Mouse (Mus musculus) MEL (cell line): ENCODE measurements around the gene Wdr18. TPM values are rescaled to one million over a fixed set of nuclear protein-coding genes. Genes with fewer than 3 reads are reported as not detected.

ENCODE experiments used
- DNase-seq: peaks from one replicate; pipeline ENCODE4 v3.0.0; 2011; ENCODE audit warnings: low read depth, low spot score
- H3K27ac ChIP-seq: 2 replicates; pipeline ENCODE4 v1.5.1; 2012; ENCODE audit warnings: low read depth, mild to moderate bottlenecking, control low read depth, low read length, moderate library complexity; ENCODE audit not compliant: control insufficient read depth
- H3K27me3 ChIP-seq, 2 experiments: fragments of 150-350 bp in 1 of 2; sonication (generic) in 1 of 2; 2 replicates each; pipeline ENCODE4 v1.6.1; 2012; ENCODE audit warnings: low read length in 2 of 2, mild to moderate bottlenecking in 2 of 2, improper control_type of control experiment in 1 of 2, moderate library complexity in 1 of 2; ENCODE audit not compliant: insufficient read depth in 2 of 2, control insufficient read depth in 1 of 2
- H3K36me3 ChIP-seq, 2 experiments: 2 replicates each; pipeline ENCODE4 v1.6.1; 2012 to 2014; ENCODE audit warnings: low read length in 2 of 2, improper control_type of control experiment in 1 of 2, inconsistent platforms in 1 of 2, mild to moderate bottlenecking in 1 of 2; ENCODE audit not compliant: insufficient read depth in 2 of 2, control insufficient read depth in 1 of 2
- H3K4me1 ChIP-seq, 2 experiments: fragments of 150-350 bp in 1 of 2; sonication (generic) in 1 of 2; 2 replicates each; pipeline ENCODE4 v1.6.1; 2012; ENCODE audit warnings: low read length in 2 of 2, improper control_type of control experiment in 1 of 2, mild to moderate bottlenecking in 1 of 2; ENCODE audit not compliant: insufficient read depth in 2 of 2, control insufficient read depth in 1 of 2
- H3K4me3 ChIP-seq, 2 experiments: fragments of 150-350 bp in 1 of 2; sonication (generic) in 1 of 2; 2 replicates each; pipeline ENCODE4 v1.5.1; 2012; ENCODE audit warnings: low read depth in 2 of 2, low read length in 2 of 2, mild to moderate bottlenecking in 2 of 2, moderate library complexity in 2 of 2, control low read depth in 1 of 2, improper control_type of control experiment in 1 of 2; ENCODE audit not compliant: control insufficient read depth in 1 of 2, insufficient read depth in 1 of 2
- H3K79me2 ChIP-seq: 2 replicates; pipeline ENCODE4 v1.6.1; 2012; ENCODE audit warnings: mild to moderate bottlenecking, low read length, moderate library complexity; ENCODE audit not compliant: control insufficient read depth, poor library complexity, insufficient read depth
- H3K9ac ChIP-seq: 2 replicates; pipeline ENCODE4 v1.6.1; 2012; ENCODE audit warnings: low read depth, mild to moderate bottlenecking, control low read depth, low read length, moderate library complexity; ENCODE audit not compliant: control insufficient read depth, poor library complexity, severe bottlenecking
- H3K9me3 ChIP-seq: fragments of 150-350 bp; sonication (generic); replicated peaks from 2 replicates; pipeline ENCODE4 v1.6.1; 2012; ENCODE audit warnings: mild to moderate bottlenecking, low read length, improper control_type of control experiment, moderate library complexity; ENCODE audit not compliant: insufficient read depth
- BHLHE40 ChIP-seq: IDR thresholded peaks from 2 replicates; pipeline ENCODE4 v1.6.1; 2012; ENCODE audit warnings: low read depth, mild to moderate bottlenecking, inconsistent platforms, low read length, improper control_type of control experiment, borderline replicate concordance
- CTCF ChIP-seq, 3 experiments: IDR thresholded peaks in 2 of 3; conservative IDR thresholded peaks in 1 of 3; 2 replicates each; pipeline ENCODE4 v1.5.1; 2011 to 2012; ENCODE audit warnings: low read length in 3 of 3, low read depth in 2 of 3, mild to moderate bottlenecking in 2 of 3, improper control_type of control experiment in 1 of 3, inconsistent platforms in 1 of 3, mixed read lengths in 1 of 3, moderate library complexity in 1 of 3; ENCODE audit not compliant: control insufficient read depth in 1 of 3, insufficient read depth in 1 of 3, poor library complexity in 1 of 3, severe bottlenecking in 1 of 3
- E2F4 ChIP-seq: IDR thresholded peaks from 2 replicates; pipeline ENCODE4 v1.6.1; 2011; ENCODE audit warnings: low read depth, low read length, improper control_type of control experiment, borderline replicate concordance
- ELF1 ChIP-seq: IDR thresholded peaks from 2 replicates; pipeline ENCODE4 v1.6.1; 2014; ENCODE audit warnings: low read depth, mild to moderate bottlenecking, inconsistent platforms, low read length, improper control_type of control experiment, moderate library complexity
- EP300 ChIP-seq, 2 experiments: IDR thresholded peaks; 2 replicates each; pipeline ENCODE4 v1.6.1; 2011; ENCODE audit warnings: improper control_type of control experiment in 2 of 2, low read length in 2 of 2, low read depth in 1 of 2, mild to moderate bottlenecking in 1 of 2
- ETS1 ChIP-seq: IDR thresholded peaks from 2 replicates; pipeline ENCODE4 v1.6.1; 2012; ENCODE audit warnings: low read depth, mild to moderate bottlenecking, inconsistent platforms, low read length, improper control_type of control experiment, moderate library complexity
- GABPA ChIP-seq: IDR thresholded peaks from 2 replicates; pipeline ENCODE4 v1.6.1; 2012; ENCODE audit warnings: low read depth, mild to moderate bottlenecking, inconsistent platforms, low read length, improper control_type of control experiment, moderate library complexity
- GATA1 ChIP-seq: IDR thresholded peaks from 2 replicates; pipeline ENCODE4 v1.6.1; 2011; ENCODE audit warnings: low read depth, low read length, improper control_type of control experiment
- HCFC1 ChIP-seq: IDR thresholded peaks from 2 replicates; pipeline ENCODE4 v1.6.1; 2012; ENCODE audit warnings: low read depth, mild to moderate bottlenecking, inconsistent platforms, low read length, improper control_type of control experiment, moderate library complexity
- JUND ChIP-seq: IDR thresholded peaks from 2 replicates; pipeline ENCODE4 v1.6.1; 2011; ENCODE audit warnings: low read depth, mild to moderate bottlenecking, improper control_type of control experiment, low read length
- KAT2A ChIP-seq: conservative IDR thresholded peaks from 2 replicates; pipeline ENCODE4 v1.6.1; 2012; ENCODE audit warnings: low read depth, low read length, improper control_type of control experiment, inconsistent platforms
- MAFK ChIP-seq: IDR thresholded peaks from 2 replicates; pipeline ENCODE4 v1.6.1; 2011; ENCODE audit warnings: low read depth, mild to moderate bottlenecking, low read length, improper control_type of control experiment, borderline replicate concordance
- MAX ChIP-seq: IDR thresholded peaks from 2 replicates; pipeline ENCODE4 v1.6.1; 2011; ENCODE audit warnings: low read length, improper control_type of control experiment
- MAZ ChIP-seq: IDR thresholded peaks from 2 replicates; pipeline ENCODE4 v1.6.1; 2012; ENCODE audit warnings: low read depth, mild to moderate bottlenecking, inconsistent platforms, low read length, improper control_type of control experiment
- MEF2A ChIP-seq: IDR thresholded peaks from 2 replicates; pipeline ENCODE4 v1.6.1; 2014; ENCODE audit warnings: low read depth, mild to moderate bottlenecking, inconsistent platforms, low read length, improper control_type of control experiment; ENCODE audit not compliant: poor library complexity, insufficient replicate concordance, severe bottlenecking; ENCODE audit errors: extremely low read depth
- MXI1 ChIP-seq: IDR thresholded peaks from 2 replicates; pipeline ENCODE4 v1.6.1; 2011; ENCODE audit warnings: mild to moderate bottlenecking, low read depth, low read length, improper control_type of control experiment
- MYB ChIP-seq: IDR thresholded peaks from 2 replicates; pipeline ENCODE4 v1.6.1; 2011; ENCODE audit warnings: mild to moderate bottlenecking, low read depth, low read length, improper control_type of control experiment
- MYC ChIP-seq: IDR thresholded peaks from 2 replicates; pipeline ENCODE4 v1.6.1; 2011; ENCODE audit warnings: low read depth, mild to moderate bottlenecking, low read length, improper control_type of control experiment, moderate library complexity
- NELFE ChIP-seq: IDR thresholded peaks from 2 replicates; pipeline ENCODE4 v1.6.1; 2011; ENCODE audit warnings: low read depth, low read length, improper control_type of control experiment
- NRF1 ChIP-seq: IDR thresholded peaks from 2 replicates; pipeline ENCODE4 v1.6.1; 2014; ENCODE audit warnings: low read depth, mild to moderate bottlenecking, inconsistent platforms, low read length, improper control_type of control experiment, moderate library complexity; ENCODE audit not compliant: poor library complexity, insufficient read depth, severe bottlenecking
- POLR2A ChIP-seq, 2 experiments: IDR thresholded peaks; 2 replicates each; pipeline ENCODE4 v1.6.1; 2011 to 2012; ENCODE audit warnings: low read length in 2 of 2, mild to moderate bottlenecking in 2 of 2, control low read depth in 1 of 2, improper control_type of control experiment in 1 of 2, low read depth in 1 of 2, moderate library complexity in 1 of 2; ENCODE audit not compliant: control insufficient read depth in 1 of 2, insufficient read depth in 1 of 2, poor library complexity in 1 of 2
- POLR2AphosphoS2 ChIP-seq: IDR thresholded peaks from 2 replicates; pipeline ENCODE4 v1.6.1; 2011; ENCODE audit warnings: low read length, improper control_type of control experiment
- RAD21 ChIP-seq: IDR thresholded peaks from 2 replicates; pipeline ENCODE4 v1.6.1; 2011; ENCODE audit warnings: mild to moderate bottlenecking, low read depth, low read length, improper control_type of control experiment
- RCOR1 ChIP-seq: IDR thresholded peaks from 2 replicates; pipeline ENCODE4 v1.6.1; 2012; ENCODE audit warnings: low read depth, mild to moderate bottlenecking, inconsistent platforms, low read length, improper control_type of control experiment
- SIN3A ChIP-seq: IDR thresholded peaks from 2 replicates; pipeline ENCODE4 v1.6.1; 2012; ENCODE audit warnings: low read length, improper control_type of control experiment, inconsistent platforms
- TBP ChIP-seq: IDR thresholded peaks from 2 replicates; pipeline ENCODE4 v1.8.0; 2011; ENCODE audit warnings: low read depth, low read length, improper control_type of control experiment
- TCF12 ChIP-seq: IDR thresholded peaks from 2 replicates; pipeline ENCODE4 v1.6.1; 2014; ENCODE audit warnings: low read depth, mild to moderate bottlenecking, inconsistent platforms, low read length, improper control_type of control experiment, moderate library complexity
- UBTF ChIP-seq: IDR thresholded peaks from 2 replicates; pipeline ENCODE4 v1.6.1; 2012; ENCODE audit warnings: low read depth, mild to moderate bottlenecking, inconsistent platforms, low read length, improper control_type of control experiment, moderate library complexity, borderline replicate concordance; ENCODE audit not compliant: insufficient read depth
- USF1 ChIP-seq: IDR thresholded peaks from 2 replicates; pipeline ENCODE4 v1.6.1; 2014; ENCODE audit warnings: low read depth, mild to moderate bottlenecking, inconsistent platforms, low read length, improper control_type of control experiment, moderate library complexity
- ZC3H11A ChIP-seq: IDR thresholded peaks from 2 replicates; pipeline ENCODE4 v1.6.1; 2012; ENCODE audit warnings: low read depth, mild to moderate bottlenecking, inconsistent platforms, low read length, improper control_type of control experiment
- ZKSCAN1 ChIP-seq: IDR thresholded peaks from 2 replicates; pipeline ENCODE4 v1.6.1; 2012; ENCODE audit warnings: low read depth, mild to moderate bottlenecking, inconsistent platforms, low read length, improper control_type of control experiment, moderate library complexity
- ZMIZ1 ChIP-seq: IDR thresholded peaks from 2 replicates; pipeline ENCODE4 v1.6.1; 2012; ENCODE audit warnings: low read depth, mild to moderate bottlenecking, inconsistent platforms, low read length, improper control_type of control experiment, moderate library complexity
- polyA plus RNA-seq, 2 experiments: library from polyadenylated mRNA; stranded (reverse) in 1 of 2; unstranded in 1 of 2; fragments of >175 nt in 1 of 2; fragments of >200 nt in 1 of 2; gene quantifications; 2 replicates each; pipeline versions ENCODE4 v1.2.1 to v1.2.4; 2012; ENCODE audit warnings: low replicate concordance in 2 of 2, low read depth in 1 of 2; ENCODE audit not compliant: insufficient read length in 2 of 2, insufficient read depth in 1 of 2, missing spikeins in 1 of 2
- total RNA-seq: library from RNA; depleted of rRNA; stranded (reverse); fragments of 300-350 nt; gene quantifications from 2 replicates; pipeline ENCODE4 v1.2.3, GENCODE M21; 2012

The Wdr18 gene
- total and polyA plus RNA-seq, 3 experiments: 89.5 to 107 TPM; not detected in 1

- TF ChIP-seq GABPA (no peak), POLR2A (IDR thresholded peaks at IDR 0.05; ENCODE audit: control insufficient read depth in 1 of 2, insufficient read depth in 1 of 2, low read depth in 1 of 2, low read length in 2 of 2, poor library complexity in 1 of 2) (peak in 1 of 2 experiments; percentile 40; a peak in 1 of 4 replicates), RCOR1 (no peak), MXI1 (no peak), ZC3H11A (no peak), MAZ (no peak), E2F4 (no peak), TCF12 (peak; percentile 54; the same call in 1 of the 2 replicates), ETS1 (0 out of 2 replicates have a peak, but pooled peaks have one; percentile 37), MYC (no peak), SIN3A (no peak; the same call in 1 of the 2 replicates), MAX (peak; percentile 25; the same call in 1 of the 2 replicates), KAT2A (no peak)
These were observed 23.7 kb downstream of the Wdr18 start (continued) for GRCm38 (mm10) chr10:79983670-79984069.

DNA sequence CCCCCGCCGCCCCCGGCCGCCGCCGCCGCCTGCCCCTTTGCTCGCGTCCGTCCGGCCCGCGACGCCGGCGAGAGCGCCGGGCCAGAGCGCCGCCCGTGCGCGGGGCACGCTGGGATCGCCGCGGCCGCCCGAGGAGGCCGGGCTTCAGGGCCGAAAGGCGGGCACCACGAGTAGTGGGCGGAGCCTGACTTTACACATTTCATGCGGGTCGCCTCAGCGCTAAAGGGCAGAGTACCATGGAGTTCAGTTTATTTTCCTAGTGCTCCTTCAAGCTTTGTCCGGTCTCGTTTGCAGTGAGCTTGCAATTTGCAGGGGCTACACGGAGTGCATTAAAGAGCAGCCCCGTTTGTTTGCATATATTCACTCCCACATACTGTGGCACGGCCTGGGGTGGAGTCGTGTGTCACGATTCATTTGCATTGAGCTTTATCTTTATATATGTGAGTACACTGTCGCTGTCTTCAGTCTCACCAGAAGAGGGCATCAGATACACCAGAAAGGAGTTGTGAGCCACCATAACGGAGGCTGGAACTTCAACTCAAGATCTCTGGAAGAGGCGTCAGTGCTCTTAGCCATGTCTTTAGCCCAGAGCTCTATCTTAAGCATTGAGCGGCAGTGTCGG lies 24.4 kb downstream of the Wdr18 start, which contains the start of gene Tmem259:
Gene Tmem259 (minus strand): TSS at position 136 of the 622 bp plus-strand sequence.
- H3K4me1 ChIP-seq: peaks cover 0 to 14% of the 10 kb centered on the region in 2 experiments; a peak in 2 of 4 replicates
- TF ChIP-seq GATA1 (peak; percentile 56), MAZ (no peak), EP300 (IDR thresholded peaks at IDR 0.05; ENCODE audit: low read depth in 1 of 2, low read length in 2 of 2) (no peak), POLR2AphosphoS2 (no peak), NELFE (peak; percentile 17), MYB (no peak), CTCF (IDR thresholded peaks at IDR 0.05 in 2 of 3, conservative IDR thresholded peaks at IDR 0.05 in 1 of 3; ENCODE audit: control insufficient read depth in 1 of 3, insufficient read depth in 1 of 3, low read depth in 2 of 3, low read length in 3 of 3, poor library complexity in 1 of 3, severe bottlenecking in 1 of 3) (peak; percentile 41 to 80 (median 70)), JUND (no peak), MAX (peak; percentile 50; the same call in 1 of the 2 replicates), SIN3A (peak; percentile 74), MAFK (no peak), E2F4 (no peak), ZMIZ1 (no peak), MXI1 (peak; percentile 73; the same call in 1 of the 2 replicates), RCOR1 (no peak), RAD21 (peak; percentile 58), TBP (peak; percentile 58; the same call in 1 of the 2 replicates), BHLHE40 (no peak), USF1 (no peak), NRF1 (peak; percentile 25; the same call in 1 of the 2 replicates), ELF1 (0 out of 2 replicates have a peak, but pooled peaks have one; percentile 13), TCF12 (peak; percentile 4; the same call in 1 of the 2 replicates), ZKSCAN1 (no peak), MYC (peak; percentile 46; the same call in 1 of the 2 replicates), KAT2A (no peak; the same call in 1 of the 2 replicates), MEF2A (no peak), HCFC1 (peak; percentile 53; the same call in 1 of the 2 replicates), UBTF (no peak)

More for the DNA sequence above, 24.4 kb downstream of the Wdr18 start, which contains the start of gene Tmem259:
- H3K4me3 ChIP-seq: peak within 1 kb of the TSS; percentile 78 to 85
- H3K36me3 ChIP-seq: peaks cover 0 to 5% of the 10 kb centered on the region in 2 experiments; a peak in 2 of 4 replicates
- H3K9me3 ChIP-seq: no peaks in the 10 kb centered on the region
- H3K79me2 ChIP-seq: peaks cover 30% of the 10 kb centered on the region
- peak; percentile 96 for DNase-seq
- H3K27ac ChIP-seq: peak within 1 kb of the TSS; percentile 88
- H3K9ac ChIP-seq: peak within 1 kb of the TSS; percentile 85
- H3K27me3 ChIP-seq: no peaks in the 10 kb centered on the region
